Mouse (Mus musculus) c-Kit-positive CD71-negative TER-119-negative erythroid progenitor cells, embryonic 14.5 days (primary cell): Measurements from ENCODE around the gene Gm44503.
A peak's percentile ranks its signal among the peaks of the same experiment; 100 is the strongest.

ENCODE experiments used
- DNase-seq: peaks from one replicate; pipeline ENCODE4 v3.0.0-alpha.2; 2013; ENCODE audit warnings: low read depth

Gm44503 gene

GRCm38 (mm10) chr9:72958521-72959450 lies at the start of gene Gm44503, which contains the start of gene Dyx1c1:
TSS of gene Gm44503 (plus strand) at chr9:72958852.
TSS of gene Dyx1c1 (plus strand) at chr9:72958785.
- peak; percentile 68 for DNase-seq

DNA sequence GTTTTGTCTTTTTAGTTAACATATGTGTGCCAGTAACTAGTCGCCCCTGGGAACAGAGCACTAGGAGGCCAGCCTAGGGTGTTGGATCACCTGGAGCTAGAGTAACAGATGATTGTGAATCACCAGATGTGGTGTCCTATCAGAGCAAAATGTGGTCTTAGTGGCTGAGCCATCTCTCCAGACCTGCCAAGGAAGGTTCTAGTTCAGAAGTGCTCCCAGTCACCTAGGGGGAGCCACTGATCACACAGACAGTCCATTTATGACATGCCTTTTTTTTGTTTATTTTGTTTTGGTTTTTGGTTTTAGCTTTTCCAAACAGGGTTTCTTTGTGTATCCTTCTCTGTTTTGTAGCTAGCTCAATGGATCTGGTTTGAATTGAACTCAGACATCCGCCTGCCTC lies 47.3 kb upstream of the Gm44503 start:
- DNase-seq, result no peak

- no peak for DNase-seq
These were observed 45.1 kb upstream of the Gm44503 start for GRCm38 (mm10) chr9:72913551-72913950.

DNA sequence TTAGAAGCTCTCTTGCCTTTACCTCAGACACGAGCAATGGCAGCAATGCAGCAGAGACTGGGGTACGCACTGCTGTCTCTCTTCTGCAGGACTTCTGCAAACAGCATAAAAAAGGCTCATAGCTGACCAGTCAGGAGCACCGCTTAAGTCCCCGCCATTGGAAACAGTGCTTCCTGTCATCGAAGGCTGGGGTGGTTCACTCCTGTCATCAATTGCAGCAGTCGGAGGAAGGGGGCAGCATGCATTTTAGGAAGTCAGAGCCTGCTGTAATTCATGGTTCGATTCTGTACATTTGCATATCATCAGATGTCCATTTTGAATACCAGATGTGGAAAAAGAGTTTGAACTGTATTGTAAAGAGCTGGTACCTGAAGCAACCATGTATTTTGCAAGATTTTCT lies 42.9 kb upstream of the Gm44503 start:
- no peak for DNase-seq

DNA sequence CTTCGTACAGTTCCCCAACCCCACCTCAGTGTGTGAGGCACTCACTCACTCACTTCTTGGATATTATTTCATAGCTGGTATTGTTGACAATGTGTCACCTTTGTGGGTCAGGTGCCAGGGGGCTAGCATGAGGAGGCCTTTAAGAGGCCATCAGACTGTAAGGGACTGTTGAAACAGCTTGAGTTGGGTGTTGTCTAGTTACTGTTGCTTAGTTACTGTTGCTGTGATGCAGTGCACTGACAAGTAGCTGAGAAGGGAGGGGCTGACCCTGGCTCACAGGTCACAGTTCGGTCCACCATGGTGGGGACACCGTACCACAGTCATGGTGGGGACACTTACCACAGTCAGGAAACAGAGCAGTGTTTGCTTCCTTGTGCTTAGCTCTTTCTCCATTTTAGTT lies 35.6 kb upstream of the Gm44503 start:
- no peak for DNase-seq

GRCm38 (mm10) chr9:72925021-72925934 lies 33.4 kb upstream of the Gm44503 start, which contains the start of gene Pygo1:
TSS of gene Pygo1 (plus strand) at chr9:72925645.
- no peak for DNase-seq

DNA sequence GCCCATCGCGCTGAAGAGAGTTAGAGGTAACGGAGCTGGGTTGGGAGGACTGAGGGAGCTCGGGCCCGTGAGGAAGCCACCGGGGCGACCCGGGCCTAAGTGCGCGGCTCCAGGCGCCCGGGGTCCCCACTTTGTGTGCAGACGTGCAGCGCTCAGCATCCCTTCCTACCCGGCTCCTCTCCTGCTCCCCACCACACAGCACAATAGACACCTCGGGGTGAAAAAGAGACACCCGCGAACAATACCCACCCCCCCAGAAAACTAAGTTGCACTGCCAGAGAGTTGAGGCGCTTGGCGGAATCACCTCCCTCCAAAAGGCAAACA lies 32.8 kb upstream of the Gm44503 start:
- no peak for DNase-seq

- no peak for DNase-seq
These were observed 27.4 kb upstream of the Gm44503 start for GRCm38 (mm10) chr9:72931166-72931790.

DNA sequence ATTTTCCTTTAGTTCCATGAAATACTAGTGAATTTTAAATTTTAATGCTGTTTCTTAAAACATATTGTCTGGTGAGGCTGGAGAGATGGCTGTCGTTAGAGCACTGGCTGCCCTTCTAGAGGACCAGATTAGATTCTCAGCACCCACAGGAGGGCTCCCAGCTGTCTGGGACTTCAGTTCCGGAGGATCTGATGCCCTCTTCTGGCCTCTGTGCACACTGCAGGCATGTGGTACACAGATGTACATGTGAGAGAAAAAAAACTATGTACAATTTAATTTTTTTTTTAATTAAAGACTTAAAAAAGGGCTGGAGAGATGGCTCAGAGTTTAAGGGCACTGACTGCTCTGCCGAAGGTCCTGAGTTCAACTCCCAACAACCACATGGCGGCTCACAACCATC lies 23.3 kb upstream of the Gm44503 start:
- no peak for DNase-seq

GRCm38 (mm10) chr9:72936301-72936700 lies 22.4 kb upstream of the Gm44503 start:
- DNase-seq, result no peak

DNA sequence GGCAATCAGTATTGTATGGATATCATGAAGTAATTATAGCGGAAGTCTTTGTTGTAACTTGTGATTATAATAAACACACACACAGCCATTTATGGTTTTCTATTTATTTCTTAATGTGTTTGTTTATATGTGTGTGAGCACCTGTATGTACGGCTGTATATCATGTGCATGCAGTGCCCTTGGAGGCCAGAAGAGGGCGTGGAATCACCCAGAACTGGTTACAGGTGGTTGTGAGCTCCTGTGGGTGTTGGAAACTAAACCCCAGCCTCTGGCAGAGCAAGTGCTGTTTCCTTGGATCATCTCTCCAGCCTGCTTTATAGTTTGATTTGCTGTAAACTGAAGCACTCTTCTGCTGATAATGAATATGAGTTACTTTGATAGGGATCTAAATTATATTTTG lies 15.2 kb upstream of the Gm44503 start:
- DNase-seq, result no peak

DNA sequence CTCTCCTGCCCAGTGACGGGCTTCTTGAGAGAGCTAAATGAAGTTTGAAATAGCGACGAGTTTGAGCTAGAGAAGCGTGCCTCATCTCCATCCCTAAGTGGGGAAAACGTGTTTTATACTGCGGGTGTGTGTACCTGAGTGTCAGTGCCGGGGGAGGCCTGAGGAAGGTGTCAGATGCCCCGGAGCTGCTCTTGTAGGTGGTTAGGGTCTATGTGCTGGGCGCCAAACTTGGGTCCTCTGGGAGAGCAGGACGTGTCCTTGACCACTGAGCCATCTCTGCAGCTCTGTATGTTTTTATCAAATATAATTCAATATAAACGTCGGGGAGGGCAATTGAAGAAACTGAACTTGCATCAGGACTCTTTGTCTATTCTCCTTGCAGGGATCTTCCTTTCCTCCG lies 14.4 kb upstream of the Gm44503 start:
- DNase-seq, result no peak

GRCm38 (mm10) chr9:72947010-72947409 lies 11.6 kb upstream of the Gm44503 start:
- DNase-seq, result no peak

GRCm38 (mm10) chr9:72949572-72949971 lies 9.1 kb upstream of the Gm44503 start:
- DNase-seq, result no peak

GRCm38 (mm10) chr9:72954746-72955145 lies 3.9 kb upstream of the Gm44503 start:
- no peak for DNase-seq

DNA sequence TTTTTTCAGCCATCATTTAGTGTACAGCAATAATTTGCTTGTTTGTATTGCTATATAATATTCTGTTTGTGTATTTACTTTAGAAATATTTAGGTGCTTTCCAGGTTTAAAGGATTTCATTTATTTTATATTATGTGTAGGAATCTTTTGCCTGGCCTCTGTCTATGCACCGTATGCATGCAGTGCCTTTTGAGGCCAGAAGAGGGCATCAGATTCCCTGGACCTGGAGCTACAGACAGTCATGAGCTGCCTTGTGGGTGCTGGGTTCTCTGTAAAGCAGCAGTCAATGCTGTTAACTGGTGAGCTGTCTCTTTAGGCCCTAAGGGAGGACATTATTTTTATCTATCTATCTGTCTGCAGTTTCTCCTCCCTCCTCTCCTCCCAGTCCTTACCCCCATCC lies 3.1 kb upstream of the Gm44503 start:
- DNase-seq, result no peak

GRCm38 (mm10) chr9:72961346-72961745 lies 2.7 kb downstream of the Gm44503 start:
- DNase-seq, result no peak

DNA sequence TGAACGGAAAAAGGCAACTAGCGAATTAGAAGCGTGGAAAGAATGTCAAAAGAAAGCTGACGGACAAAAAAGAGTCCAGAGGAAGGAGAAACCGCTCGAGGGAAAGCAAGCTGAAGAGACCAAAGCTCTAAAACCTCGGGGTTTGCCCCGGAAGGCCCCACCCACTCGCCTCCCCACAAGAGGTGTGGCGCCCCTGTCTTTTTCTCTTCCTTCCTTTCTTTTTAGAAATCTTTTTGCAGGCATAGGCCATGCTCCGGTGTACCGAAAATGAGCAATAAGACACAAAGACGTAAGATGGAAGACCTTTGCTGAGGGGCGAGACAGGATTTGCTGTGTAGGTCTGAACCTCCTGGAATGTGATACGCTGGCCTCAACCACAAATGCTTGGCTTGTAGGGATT lies 3.3 kb downstream of the Gm44503 start:
- DNase-seq, result no peak

DNA sequence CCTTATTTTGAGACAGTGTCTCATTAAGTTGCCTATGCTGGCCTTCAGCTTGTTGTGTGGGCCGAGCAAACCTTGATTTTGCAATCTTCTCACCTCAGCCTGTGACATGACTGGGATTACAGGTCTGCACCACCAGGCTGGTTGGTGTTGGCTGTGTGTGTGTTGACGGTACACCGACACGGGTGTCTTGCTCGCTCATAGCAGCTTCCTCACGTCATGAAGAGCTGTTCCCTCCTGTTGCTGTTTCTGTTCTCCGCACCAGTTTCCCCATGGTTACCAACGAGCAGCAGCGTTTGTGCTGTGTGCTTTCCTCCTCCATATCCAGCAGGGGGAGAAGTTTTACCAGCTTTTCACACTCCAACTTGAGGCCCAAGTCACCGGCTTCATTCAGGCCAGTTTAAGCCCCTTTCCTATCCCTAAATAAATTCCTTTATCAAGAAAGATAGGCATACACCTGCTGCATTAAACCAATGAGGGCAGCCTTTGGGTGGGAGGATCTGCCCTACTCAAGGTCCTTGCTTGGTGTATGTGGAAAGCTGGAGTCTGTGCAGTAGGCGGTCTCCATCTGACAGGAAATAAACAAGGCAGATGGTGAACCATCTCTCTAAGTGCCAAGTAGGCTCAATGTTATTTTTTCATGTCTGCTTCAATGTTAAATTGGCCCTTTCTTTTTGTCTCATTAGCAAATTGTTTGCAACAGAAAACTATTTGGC lies 9.9 kb downstream of the Gm44503 start:
- peak; percentile 62 for DNase-seq

- no peak for DNase-seq
These were observed 11.2 kb downstream of the Gm44503 start for GRCm38 (mm10) chr9:72969874-72970273.

DNA sequence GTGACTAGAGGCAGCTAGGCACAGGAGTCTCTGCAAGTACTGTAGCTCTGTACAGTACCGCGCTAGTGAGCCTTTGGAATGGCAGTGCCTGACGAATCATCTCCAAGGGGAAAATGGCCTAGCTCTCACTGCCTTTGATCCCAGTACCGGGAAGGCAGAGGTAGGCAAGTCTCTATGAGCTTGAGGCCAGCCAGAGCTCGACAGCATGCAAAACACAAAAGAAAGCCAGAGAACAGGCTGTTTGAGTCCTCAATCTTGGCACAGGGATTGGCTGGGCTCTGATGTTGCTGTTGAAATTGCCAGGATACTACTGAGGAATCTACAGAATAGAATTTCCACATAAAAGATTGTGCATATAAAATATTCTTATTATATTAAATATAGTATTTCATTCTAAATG lies 13.8 kb downstream of the Gm44503 start:
- no peak for DNase-seq

GRCm38 (mm10) chr9:72972984-72973383 lies 14.3 kb downstream of the Gm44503 start:
- no peak for DNase-seq
